Comparison of ENCODE assay signal across 8 mouse cellular contexts in the genomic region with DNA sequence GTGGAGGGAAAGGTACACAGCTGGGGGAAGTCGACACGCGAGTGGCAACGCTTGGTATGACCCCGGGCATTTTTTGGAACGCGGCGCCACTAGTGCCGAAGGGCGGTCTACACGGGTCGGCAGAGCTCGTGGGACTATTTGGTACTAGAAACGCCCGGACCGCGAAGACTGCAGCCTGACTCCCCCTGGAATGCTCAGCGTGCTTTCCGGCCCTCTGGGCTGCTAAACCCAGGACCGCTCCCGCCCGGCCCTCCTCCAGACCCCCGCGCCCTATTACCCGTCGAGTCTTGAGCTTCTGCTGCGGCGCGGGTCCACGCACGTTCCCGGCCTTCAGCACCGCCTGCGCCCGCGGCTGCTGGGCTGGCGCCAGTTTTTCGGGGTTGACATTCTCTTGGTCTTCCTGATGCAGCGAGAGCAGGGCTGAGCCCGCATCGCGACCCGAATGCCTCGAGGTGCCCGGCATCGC. TPM values are rescaled to one million over a fixed set of nuclear protein-coding genes. Genes with fewer than 3 reads are reported as not detected.
DNase-seq lines count a peak whose midpoint lies in the region; ATAC-seq and TF ChIP-seq lines count a peak whose summit lies in the region.

No protein-coding gene starts in this region.

- H3K4me1 ChIP-seq in heart, embryonic 13.5 days: peaks cover 27% of the 10 kb centered on the region
- peaks cover 3% of the 10 kb centered on the region; the same call in 1 of the 2 replicates for H3K4me1 ChIP-seq in brown adipose tissue, adult 24 weeks (ENCODE audit: control insufficient read depth, insufficient read depth, insufficient read length, low read length)
- peaks cover 15% of the 10 kb centered on the region for H3K4me1 ChIP-seq in hindbrain, embryonic 15.5 days (replicated peaks)
- peaks cover 25% of the 10 kb centered on the region for H3K4me1 ChIP-seq in midbrain, embryonic 10.5 days

- H3K9me3 ChIP-seq in heart, embryonic 13.5 days: no peaks in the 10 kb centered on the region
- H3K9me3 ChIP-seq in hindbrain, embryonic 15.5 days: no peaks in the 10 kb centered on the region
- H3K9me3 ChIP-seq in midbrain, embryonic 10.5 days (replicated peaks): no peaks in the 10 kb centered on the region

- peaks cover 36% of the 10 kb centered on the region for H3K79me3 ChIP-seq in C2C12 (ENCODE audit: low read depth)

- peak overlapping the region; percentile 82 for H3ac ChIP-seq in C2C12 (ENCODE audit: control insufficient read depth, insufficient read length, low read depth)

- ATAC-seq in heart, embryonic 13.5 days (ENCODE audit: extremely low read depth, insufficient number of reproducible peaks, low FRiP score, low TSS enrichment): no peak
- no peak; the same call in 1 of the 2 replicates for ATAC-seq in hindbrain, embryonic 15.5 days (ENCODE audit: low FRiP score, low read depth)

- H3K27me3 ChIP-seq in heart, embryonic 13.5 days (replicated peaks): no peaks in the 10 kb centered on the region
- H3K27me3 ChIP-seq in C2C12 (ENCODE audit: control insufficient read depth, insufficient read depth, insufficient read length): no peaks in the 10 kb centered on the region
- no peaks in the 10 kb centered on the region for H3K27me3 ChIP-seq in hindbrain, embryonic 15.5 days
- no peaks in the 10 kb centered on the region for H3K27me3 ChIP-seq in midbrain, embryonic 10.5 days (ENCODE audit: low read depth, poor library complexity, severe bottlenecking)

- TF ChIP-seq CTCF in C2C12 (IDR thresholded peaks at IDR 0.05; ENCODE audit: control insufficient read depth, insufficient read depth, insufficient read length): no peak

- peak overlapping the region; percentile 94 for H3K4me2 ChIP-seq in heart, embryonic 13.5 days
- H3K4me2 ChIP-seq in hindbrain, embryonic 15.5 days: peak overlapping the region; percentile 99

- peak overlapping the region; percentile 95 for H3K9ac ChIP-seq in heart, embryonic 13.5 days
- H3K9ac ChIP-seq in hindbrain, embryonic 15.5 days: peak overlapping the region; percentile 44

- H3K79me2 ChIP-seq in C2C12 (ENCODE audit: control insufficient read depth, insufficient read depth): peaks cover 54% of the 10 kb centered on the region

- H3K36me3 ChIP-seq in heart, embryonic 13.5 days: peaks cover 40% of the 10 kb centered on the region
- H3K36me3 ChIP-seq in C2C12 (ENCODE audit: control insufficient read depth, insufficient read depth): peaks cover 46% of the 10 kb centered on the region
- peaks cover 21% of the 10 kb centered on the region for H3K36me3 ChIP-seq in hindbrain, embryonic 15.5 days
- peaks cover 41% of the 10 kb centered on the region for H3K36me3 ChIP-seq in midbrain, embryonic 10.5 days

- peak overlapping the region; percentile 84 for H3K27ac ChIP-seq in heart, embryonic 13.5 days (replicated peaks)
- H3K27ac ChIP-seq in brown adipose tissue, adult 24 weeks (replicated peaks; ENCODE audit: low read depth, low read length): no peak overlapping the region
- no peak overlapping the region for H3K27ac ChIP-seq in hindbrain, embryonic 15.5 days (replicated peaks)
- H3K27ac ChIP-seq in midbrain, embryonic 10.5 days (replicated peaks): peak overlapping the region; percentile 97

- WGBS in heart, embryonic 13.5 days: under 1% methylated on average over 43 of the region's 46 CpGs
- under 1% methylated on average over 46 of the region's 46 CpGs for WGBS in hindbrain, embryonic 15.5 days
- WGBS in midbrain, embryonic 10.5 days: under 1% methylated on average over 46 of the region's 46 CpGs

- DNase-seq in heart, postnatal 4 days: no peak
- no peak for DNase-seq in midbrain, embryonic 10.5 days (ENCODE audit: low spot score)
- DNase-seq in natural killer cell, adult 2 months (ENCODE audit: low spot score in 2 of 2): no peak
- DNase-seq in spleen, postnatal 14 days (ENCODE audit: low spot score in 2 of 2): no peak

- peak overlapping the region; percentile 90 for H3K4me3 ChIP-seq in heart, embryonic 13.5 days
- H3K4me3 ChIP-seq in C2C12 (ENCODE audit: insufficient read depth, poor library complexity, severe bottlenecking): peak overlapping the region; percentile 96
- peak overlapping the region; percentile 54 for H3K4me3 ChIP-seq in brown adipose tissue, adult 24 weeks (ENCODE audit: insufficient read depth, low read depth, low read length)
- H3K4me3 ChIP-seq in hindbrain, embryonic 15.5 days: peak overlapping the region; percentile 77
- H3K4me3 ChIP-seq in midbrain, embryonic 10.5 days: peak overlapping the region; percentile 96

TF ChIP-seq in C2C12, 6 proteins besides CTCF, POLR2A, EP300 and RAD21:
- TF ChIP-seq FOSL1 (IDR thresholded peaks at IDR 0.05; ENCODE audit: insufficient read depth, low read length, poor library complexity, severe bottlenecking) (no peak), MAX (IDR thresholded peaks at IDR 0.05) (no peak), CEBPB (IDR thresholded peaks at IDR 0.05; ENCODE audit: low read depth) (no peak), USF1 (IDR thresholded peaks at IDR 0.05; ENCODE audit: low read depth) (no peak), MYOD1 (IDR thresholded peaks at IDR 0.05; ENCODE audit: control insufficient read depth, insufficient read length, low read depth) (no peak), MYOG (IDR thresholded peaks at IDR 0.05; ENCODE audit: control insufficient read depth, extremely low read depth, insufficient read length) (no peak)

RNA-seq across cellular contexts. Expression of gene Ccna2, which starts 0.6 kb away (rescaled TPM):
- polyA plus RNA-seq in heart, embryonic 13.5 days (2015; fragmentation: Nextera tagmentation; extraction: Ambion mirVana): 168 and 184 TPM in 2 replicates
- 100 to 1,000 TPM in 1 of 2 experiments, 10 to 100 TPM in 1; 95.4 to 106 TPM for total RNA-seq in heart, postnatal 4 days (2021)
- polyA plus RNA-seq in C2C12 (2012; fragmentation: generic; extraction: Trizol): 71.5 TPM
- 0.79 TPM in 1 of 2 replicates, not detected in the other for polyA plus RNA-seq in brown adipose tissue, adult 24 weeks (2012; ENCODE audit: insufficient read depth, insufficient read length, missing spikeins)
- 37.7 and 46.5 TPM in 2 replicates for polyA plus RNA-seq in hindbrain, embryonic 15.5 days (2015; fragmentation: Nextera tagmentation; extraction: Ambion mirVana)
- 255 and 262 TPM in 2 replicates for polyA plus RNA-seq in midbrain, embryonic 10.5 days (2016; fragmentation: Nextera tagmentation; extraction: Ambion mirVana)

RNA-seq across cellular contexts. Expression of gene Exosc9, which starts 19.0 kb away (rescaled TPM):
- polyA plus RNA-seq in heart, embryonic 13.5 days (2015; fragmentation: Nextera tagmentation; extraction: Ambion mirVana): 51.5 and 58.6 TPM in 2 replicates
- total RNA-seq in heart, postnatal 4 days (2021): 10 to 100 TPM; 29.8 to 32.0 TPM
- 10.8 TPM for polyA plus RNA-seq in C2C12 (2012; fragmentation: generic; extraction: Trizol)
- polyA plus RNA-seq in brown adipose tissue, adult 24 weeks (2012; ENCODE audit: insufficient read depth, insufficient read length, missing spikeins): 27.0 and 31.0 TPM in 2 replicates
- polyA plus RNA-seq in hindbrain, embryonic 15.5 days (2015; fragmentation: Nextera tagmentation; extraction: Ambion mirVana): 77.9 and 82.7 TPM in 2 replicates
- 108 and 113 TPM in 2 replicates for polyA plus RNA-seq in midbrain, embryonic 10.5 days (2016; fragmentation: Nextera tagmentation; extraction: Ambion mirVana)

RNA-seq across cellular contexts. Expression of gene Bbs7, which starts 41.9 kb away (rescaled TPM):
- 9.9 and 11.0 TPM in 2 replicates for polyA plus RNA-seq in heart, embryonic 13.5 days (2015; fragmentation: Nextera tagmentation; extraction: Ambion mirVana)
- total RNA-seq in heart, postnatal 4 days (2021): 1 to 10 TPM; 8.9 to 9.9 TPM
- polyA plus RNA-seq in C2C12 (2012; fragmentation: generic; extraction: Trizol): 1.8 TPM
- 2.6 and 3.8 TPM in 2 replicates for polyA plus RNA-seq in brown adipose tissue, adult 24 weeks (2012; ENCODE audit: insufficient read depth, insufficient read length, missing spikeins)
- 23.2 TPM in 2 replicates for polyA plus RNA-seq in hindbrain, embryonic 15.5 days (2015; fragmentation: Nextera tagmentation; extraction: Ambion mirVana)
- 20.6 and 22.1 TPM in 2 replicates for polyA plus RNA-seq in midbrain, embryonic 10.5 days (2016; fragmentation: Nextera tagmentation; extraction: Ambion mirVana)

RNA-seq across cellular contexts. Expression of gene Gm11549, which starts 49.8 kb away (rescaled TPM):
- 0.29 TPM in 2 replicates for polyA plus RNA-seq in heart, embryonic 13.5 days (2015; fragmentation: Nextera tagmentation; extraction: Ambion mirVana)
- under 1 TPM; 0.09 to 0.12 TPM for total RNA-seq in heart, postnatal 4 days (2021)
- polyA plus RNA-seq in C2C12 (2012; fragmentation: generic; extraction: Trizol): not detected
- not detected in 2 replicates for polyA plus RNA-seq in brown adipose tissue, adult 24 weeks (2012; ENCODE audit: insufficient read depth, insufficient read length, missing spikeins)
- 0.54 and 1.00 TPM in 2 replicates for polyA plus RNA-seq in hindbrain, embryonic 15.5 days (2015; fragmentation: Nextera tagmentation; extraction: Ambion mirVana)
- polyA plus RNA-seq in midbrain, embryonic 10.5 days (2016; fragmentation: Nextera tagmentation; extraction: Ambion mirVana): 0.67 and 1.2 TPM in 2 replicates

Comparison
In these comparisons a context has a peak if more than half of its experiments do, and no peak if none do; other contexts are left out.
1. H3K27ac ChIP-seq: peak in heart, embryonic 13.5 days (single experiment) and midbrain, embryonic 10.5 days (single experiment); none in brown adipose tissue, adult 24 weeks (single experiment) and hindbrain, embryonic 15.5 days (single experiment).
2. RNA of gene Ccna2, which starts 0.6 kb away (polyA plus RNA-seq): 255 to 262 TPM in midbrain, embryonic 10.5 days, 168 to 184 TPM in heart, embryonic 13.5 days, 71.5 TPM in C2C12 (single experiment) and 37.7 to 46.5 TPM in hindbrain, embryonic 15.5 days; 0.79 TPM in brown adipose tissue, adult 24 weeks; every median in the first group is over 10 times any median in the second.
3. Peak in every context shown above with its lines, with median percentiles within 50 percentile points of each other: H3K4me3 ChIP-seq.